Mouse (Mus musculus): Measurements from ENCODE around the gene Crocc2.
A peak's percentile ranks its signal among the peaks of the same experiment; 100 is the strongest.

The Crocc2 gene

GRCm38 (mm10) chr1:93271751-93272150 is 103.2 kb downstream of the Crocc2 start:
- DNase-seq (ENCODE audit: low spot score) = no peak

GRCm38 (mm10) chr1:93272409-93272821 is 103.9 kb downstream of the Crocc2 start:
- DNase-seq (ENCODE audit: low spot score) = peak; percentile 28

DNA sequence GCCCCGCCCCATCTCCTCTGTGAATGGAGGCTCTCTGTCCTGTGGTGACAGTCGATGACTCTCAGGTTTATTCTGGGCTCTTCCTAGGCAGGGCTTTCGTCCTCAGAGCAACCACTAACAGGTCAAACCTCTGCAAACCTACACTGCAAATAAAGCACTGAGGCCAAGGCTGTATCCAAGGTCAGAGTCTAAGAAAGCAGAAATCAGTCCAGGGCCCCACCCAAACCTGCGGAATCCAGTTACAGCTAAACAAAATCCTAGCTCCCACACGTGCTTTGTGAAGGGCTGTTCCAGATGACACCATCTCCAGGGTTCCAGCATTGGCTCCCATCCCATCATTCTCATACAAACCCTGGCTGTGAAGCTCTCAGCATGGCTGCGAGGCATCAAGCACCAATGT is 107.0 kb downstream of the Crocc2 start:
- no peak for DNase-seq (ENCODE audit: low spot score)

DNA sequence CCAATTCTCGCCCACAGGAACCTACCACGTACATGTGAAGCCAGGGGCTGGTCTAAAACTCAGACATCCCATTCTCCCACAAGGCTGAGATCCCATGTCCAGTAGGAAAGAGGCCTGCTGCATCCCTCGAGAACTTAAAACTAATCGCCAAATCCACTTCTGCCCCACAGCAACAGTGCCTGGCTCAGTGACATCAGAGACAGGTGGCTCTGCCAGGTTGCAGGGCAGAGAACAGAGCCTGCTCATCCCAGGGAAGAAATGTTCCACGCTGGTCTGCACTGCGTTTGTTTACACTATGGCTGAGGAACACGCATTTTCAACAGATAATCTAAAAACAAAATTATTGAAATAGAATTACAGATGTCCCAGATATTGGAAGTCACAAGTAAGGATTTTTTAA is 108.5 kb downstream of the Crocc2 start:
- no peak for DNase-seq (ENCODE audit: low spot score)

Data from adipocyte (in vitro differentiated cells).